Mouse (Mus musculus): ENCODE data around the gene Ptcd2. TPM values are rescaled to one million over a fixed set of nuclear protein-coding genes. Genes with fewer than 3 reads are reported as not detected.

The Ptcd2 gene
- polyA plus RNA-seq, 1 experiment: 35.3 TPM

Other genes starting within 250 kb of the Ptcd2 start
- 3.1 and 3.7 TPM in 2 replicates for gene Zfp366, start 159.9 kb downstream of the Ptcd2 start, polyA plus RNA-seq (2012; rRNA removed)
- gene Mrps27, start 81 bp upstream of the Ptcd2 start, polyA plus RNA-seq (2012; rRNA removed): 29.7 and 33.5 TPM in 2 replicates
- 145 and 146 TPM in 2 replicates for gene Map1b, start 171.8 kb upstream of the Ptcd2 start, polyA plus RNA-seq (2012; rRNA removed)